Mouse (Mus musculus) heart, postnatal 25 days (tissue): ENCODE measurements around the gene Ubash3a. TPM values are rescaled to one million over a fixed set of nuclear protein-coding genes. Genes with fewer than 3 reads are reported as not detected.

Experiments used
- DNase-seq: peaks from one replicate; pipeline ENCODE4 v3.0.0; 2022; ENCODE audit warnings: low spot score
- intact Hi-C: fragments of 180-260 bp; cut with DNase I; formaldehyde crosslinking; loops from one replicate; pipeline ENCODE4 v1.15.1; 2025
- total RNA-seq, 2 experiments: library from RNA; stranded (reverse); gene quantifications; 2 replicates each; pipeline ENCODE4 v1.2.3; 2021

Ubash3a gene
- total RNA-seq, 2 experiments from 2014 or later: not detected

DNA sequence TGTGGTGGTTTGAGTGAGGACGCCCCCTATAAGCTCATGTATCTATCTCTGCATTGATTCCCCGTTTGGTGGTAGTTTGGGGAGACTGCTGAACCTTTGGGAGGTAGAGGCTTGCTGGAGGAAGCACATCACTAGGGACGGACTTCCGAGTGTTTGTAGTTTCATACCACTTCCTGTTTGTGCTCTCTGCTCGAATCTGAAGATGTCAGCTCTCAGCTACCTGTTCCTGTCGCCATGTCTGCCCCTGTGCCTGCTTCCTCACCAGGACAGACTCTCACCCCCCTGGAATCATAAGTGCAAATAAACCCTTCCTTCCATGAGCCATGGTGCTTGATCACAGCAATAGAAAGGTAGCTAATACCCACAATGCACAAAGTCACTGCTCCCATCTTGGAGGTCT is 67.5 kb downstream of the Ubash3a start:
- no peak for DNase-seq
- intact Hi-C loops: no loop called here

DNA sequence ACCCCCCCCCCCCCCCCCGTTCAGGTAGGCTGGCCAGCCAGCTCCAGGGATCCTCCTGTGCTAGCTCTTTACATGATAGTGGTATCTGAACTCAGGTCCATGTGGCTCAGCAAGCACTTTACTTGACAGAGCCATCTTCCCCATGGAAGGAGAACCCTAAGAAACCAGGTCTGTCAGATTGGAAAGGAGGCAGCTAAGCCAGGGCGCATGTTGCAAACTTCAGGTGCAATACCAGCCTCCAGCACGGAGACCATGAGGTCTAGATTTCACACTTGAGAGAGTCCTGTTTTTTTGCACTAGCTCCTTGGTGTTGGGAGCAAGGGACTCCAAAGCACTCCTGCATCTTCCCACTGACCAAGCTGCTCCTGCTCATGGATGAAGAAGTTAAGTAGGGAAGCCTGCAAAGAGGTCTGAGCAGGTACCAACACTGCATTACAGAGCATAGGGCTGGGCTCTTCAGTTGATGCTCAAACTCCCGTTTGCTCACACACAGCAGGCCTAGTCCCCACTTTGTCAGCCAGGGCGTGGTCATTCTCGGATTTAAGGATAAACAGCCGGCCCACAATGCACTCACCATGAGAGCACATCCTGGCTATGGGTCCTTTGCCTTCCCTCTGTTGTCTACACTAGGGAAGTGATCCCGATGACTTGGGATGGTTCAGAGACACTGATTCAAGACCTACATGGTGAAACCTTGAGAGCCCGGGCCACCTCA is 68.7 kb downstream of the Ubash3a start:
- intact Hi-C loops: no loop called here
- no peak for DNase-seq

DNA sequence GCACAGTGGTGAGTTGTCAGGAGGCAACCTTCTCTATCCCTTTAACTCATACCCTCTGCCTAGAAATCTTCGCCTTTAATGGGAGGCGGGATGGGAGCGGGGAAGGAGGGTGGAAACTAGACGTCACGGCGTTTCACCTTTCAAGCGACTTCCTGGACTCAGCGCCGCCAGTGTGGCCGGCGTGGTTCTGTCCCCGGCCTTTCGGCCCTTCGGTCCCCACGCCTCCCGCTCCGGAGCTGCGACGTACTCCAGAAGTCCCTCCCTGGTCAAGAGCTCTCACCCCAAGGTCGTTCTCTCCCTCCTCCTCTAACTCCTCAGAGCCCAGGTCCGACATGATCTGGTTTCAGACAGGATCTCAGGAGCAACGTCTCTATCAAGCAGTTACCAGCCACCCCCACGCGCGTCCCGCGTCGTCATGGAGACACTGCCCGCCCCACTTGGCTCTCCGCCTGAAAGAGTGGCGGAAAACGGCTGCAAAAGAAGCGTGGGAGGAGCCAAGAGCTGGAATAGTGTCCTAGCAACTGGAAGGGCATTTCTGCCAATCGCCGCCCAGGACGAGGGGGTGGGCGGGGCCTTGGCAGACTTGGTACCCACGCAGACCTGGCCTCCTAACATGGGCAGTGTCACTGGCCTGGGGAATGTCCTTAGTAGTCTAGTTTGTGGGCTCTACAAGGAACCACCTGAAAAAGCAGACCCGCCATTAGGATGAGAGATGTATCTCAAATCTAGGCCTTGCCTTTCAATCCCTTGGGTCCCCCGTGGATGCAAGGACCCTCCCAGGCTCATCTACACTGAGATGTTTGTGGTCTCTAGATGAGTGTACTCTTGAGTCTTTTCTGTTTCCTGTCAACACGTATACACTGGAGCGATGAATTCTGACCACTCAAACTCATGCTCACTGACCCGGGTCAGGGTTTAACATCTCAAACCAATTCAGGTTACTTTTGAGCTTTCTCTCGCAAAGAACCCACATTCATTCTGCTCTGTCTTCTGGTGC is 69.5 kb downstream of the Ubash3a start, which contains the start of gene Rsph1:
Gene Rsph1, minus strand, starts transcription at position 462 of the 997 bp plus-strand sequence.
- DNase-seq: peak; percentile 95
- intact Hi-C loops: no loop called here

DNA sequence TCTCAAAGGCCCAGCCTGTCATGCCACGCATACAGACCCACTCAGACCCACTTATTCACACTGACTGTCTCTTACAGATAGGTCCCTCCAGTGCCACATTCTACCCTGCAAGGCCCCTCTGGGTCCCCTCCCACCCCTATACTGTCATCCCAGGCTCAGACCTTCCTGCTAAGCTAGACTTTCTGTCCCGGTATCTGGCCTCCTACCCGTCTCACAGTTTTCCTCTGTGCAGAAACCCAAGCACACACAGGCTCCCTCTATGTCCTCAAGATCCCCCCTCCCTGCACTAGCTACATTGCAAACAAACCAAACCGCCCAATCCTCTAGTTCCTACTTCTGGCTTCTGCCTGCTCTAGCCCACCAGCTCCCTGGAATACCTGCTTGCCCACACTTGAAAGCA is 70.3 kb downstream of the Ubash3a start:
- intact Hi-C loops: no loop called here

DNA sequence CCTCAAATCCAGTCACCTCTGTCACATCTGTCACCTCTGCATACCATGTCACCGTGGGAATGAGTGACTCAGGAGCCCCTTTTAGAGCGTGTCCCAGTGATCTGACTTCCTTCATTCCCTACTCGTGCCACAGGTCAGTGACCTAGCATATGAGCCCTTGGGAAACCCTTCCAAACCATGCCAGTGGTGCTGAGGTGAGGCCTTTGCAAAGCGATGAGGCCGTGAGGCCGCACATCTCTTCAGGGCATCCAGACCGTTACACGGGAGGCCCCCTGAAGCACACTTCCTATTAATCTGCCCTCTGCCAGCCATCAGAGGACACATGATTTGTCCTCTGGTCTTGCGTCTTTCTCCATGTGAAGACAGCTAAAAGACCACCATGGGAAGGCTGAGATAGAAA is 71.9 kb downstream of the Ubash3a start:
- intact Hi-C loops: no loop called here
- no peak for DNase-seq

More for the DNA sequence above, 70.3 kb downstream of the Ubash3a start:
- DNase-seq: no peak

DNA sequence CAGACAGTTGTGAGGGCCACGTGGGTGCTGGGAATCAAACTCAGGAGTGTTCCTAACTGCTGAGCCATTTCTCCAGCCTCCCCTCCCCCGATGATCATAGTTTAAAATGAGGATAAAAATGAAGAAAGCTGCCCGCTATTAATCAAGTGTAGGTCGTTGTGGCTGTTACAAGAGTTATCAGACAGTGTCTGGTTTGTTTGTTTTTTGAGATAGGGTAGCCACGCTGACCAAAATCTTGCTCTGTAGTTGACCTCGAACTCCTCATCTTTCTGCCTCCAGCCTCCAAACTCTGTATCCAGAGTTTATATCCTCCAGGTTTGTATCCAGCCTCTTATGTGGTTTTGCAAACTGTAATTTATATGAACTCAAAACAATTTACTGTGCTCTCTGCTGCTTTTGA is 72.6 kb downstream of the Ubash3a start:
- intact Hi-C loops: no loop called here
- DNase-seq: no peak

DNA sequence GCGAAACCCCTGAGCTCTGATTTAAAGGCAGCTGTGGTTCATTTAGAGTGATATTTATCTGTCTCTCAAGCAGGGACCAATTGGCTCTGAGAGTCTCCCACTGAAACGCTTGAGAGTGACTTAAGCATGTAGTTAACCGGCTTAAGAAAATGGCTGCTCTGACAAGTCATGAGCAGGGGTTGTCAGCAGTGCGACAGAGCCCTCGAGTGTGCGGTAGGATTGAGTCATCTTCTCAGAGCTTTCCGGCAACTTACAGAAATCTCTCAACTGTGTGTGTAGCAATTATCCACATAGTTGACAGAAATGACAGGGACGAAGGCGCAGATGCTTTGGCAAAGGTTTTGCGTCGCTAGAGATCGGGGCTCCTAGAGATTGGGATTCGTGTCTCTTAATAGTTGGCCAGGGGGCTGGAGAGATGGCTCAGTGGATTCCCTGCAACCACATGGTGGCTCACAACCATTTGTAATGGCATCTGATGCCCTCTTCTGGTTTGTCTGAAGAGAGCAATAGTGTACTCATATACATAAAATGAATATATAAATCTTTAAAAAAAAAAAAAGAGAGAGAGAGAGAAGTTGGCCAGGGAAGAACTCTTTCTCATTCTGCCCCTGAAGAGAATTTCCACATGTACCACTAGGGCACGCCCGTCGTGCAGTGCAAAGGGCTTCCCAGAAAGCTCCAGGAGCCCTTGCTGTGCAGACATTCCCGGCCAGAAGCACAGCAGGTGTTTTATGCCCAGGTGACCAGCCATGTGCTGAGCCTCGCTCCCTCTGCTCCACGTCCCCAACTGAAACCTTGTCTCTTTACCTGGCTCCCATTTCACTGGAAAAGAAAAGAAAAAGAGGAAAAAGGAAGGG is 74.4 kb downstream of the Ubash3a start:
- intact Hi-C loops: loop anchor here (2.0 kb wide), 1 partner anchor 21 kb away; no protein-coding TSS in a partner anchor
- no peak for DNase-seq

DNA sequence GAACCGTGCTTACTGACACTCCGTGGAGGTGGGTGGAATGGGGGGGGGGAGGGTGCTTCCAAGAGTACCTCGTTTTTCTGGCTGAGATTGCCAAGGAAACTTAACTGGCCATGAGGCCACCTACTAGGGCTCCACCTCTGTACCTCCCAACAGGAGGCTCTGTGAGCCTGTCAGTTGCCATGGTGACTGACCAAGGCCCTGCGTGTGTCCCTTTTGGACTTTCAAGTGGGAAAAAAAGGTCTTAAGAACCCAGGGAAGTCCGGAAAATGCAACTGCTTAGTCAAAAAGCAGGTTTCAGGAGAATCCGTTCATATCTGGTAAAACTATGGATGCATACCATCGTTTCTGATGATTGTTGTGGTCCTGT is 75.0 kb downstream of the Ubash3a start:
- DNase-seq: no peak
- intact Hi-C loops: loop anchor here (2.0 kb wide), 1 partner anchor 22 kb away; no protein-coding TSS in a partner anchor

DNA sequence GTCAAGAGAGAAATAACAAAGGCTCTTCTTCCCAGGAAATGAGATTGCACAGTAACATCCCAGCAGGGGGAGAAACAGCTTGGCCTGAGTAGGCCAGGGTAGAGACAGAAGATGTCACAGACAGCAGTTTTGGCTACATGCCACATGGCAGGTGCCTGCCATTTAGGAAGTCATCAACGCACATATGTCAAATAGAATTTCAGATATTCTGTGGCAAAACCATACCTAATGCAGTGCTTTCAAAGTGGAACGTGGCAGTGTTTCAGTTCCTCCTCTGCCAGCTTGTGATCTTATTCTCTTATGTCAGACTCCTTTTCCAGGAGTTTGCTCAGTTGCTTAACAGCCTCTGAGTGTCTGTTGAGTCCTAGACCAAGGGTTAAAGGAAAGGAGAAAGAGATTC is 78.2 kb downstream of the Ubash3a start:
- DNase-seq: no peak
- intact Hi-C loops: no loop called here

DNA sequence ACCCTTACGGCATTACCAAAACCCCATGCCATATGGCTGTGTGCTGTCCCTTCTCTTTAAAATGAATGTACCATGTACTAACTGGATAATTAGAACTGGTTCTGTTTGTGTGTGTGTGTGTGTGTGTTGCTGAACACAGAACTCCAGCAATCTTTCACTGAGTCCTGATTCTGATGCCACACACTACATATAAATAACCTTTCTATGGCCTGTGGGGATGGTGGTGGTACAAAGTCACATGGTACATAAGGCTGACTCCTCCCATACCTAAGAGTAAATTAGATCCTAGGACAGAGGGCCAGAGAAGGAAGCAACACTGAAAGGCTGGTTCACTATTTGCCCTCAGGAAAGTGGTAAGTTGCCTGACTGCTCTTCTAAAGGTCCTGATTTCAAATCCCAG is 78.8 kb downstream of the Ubash3a start, which contains the start of gene Slc37a1:
Gene Slc37a1, plus strand, starts transcription at position 301 of the 400 bp plus-strand sequence.
- intact Hi-C loops: no loop called here

DNA sequence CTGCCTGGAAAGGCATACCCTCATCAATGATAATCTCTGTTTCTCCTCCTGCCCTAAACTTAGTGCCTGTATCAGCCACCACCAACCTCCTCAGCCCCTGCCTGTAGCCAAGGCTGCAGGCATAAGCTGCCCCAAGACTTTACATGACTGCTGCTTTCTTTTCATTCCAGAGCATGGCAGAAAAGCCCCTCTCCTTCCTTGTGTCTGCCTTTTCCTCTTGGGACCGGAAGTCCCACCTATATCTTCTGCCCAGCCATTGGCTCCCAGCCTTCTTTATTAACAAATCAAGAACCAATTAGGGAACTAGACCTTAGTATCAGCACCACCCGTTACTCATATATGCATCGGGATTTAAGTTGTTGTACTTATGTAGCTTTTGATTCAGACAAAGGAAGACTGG is 79.5 kb downstream of the Ubash3a start:
- no peak for DNase-seq
- intact Hi-C loops: no loop called here

More for the DNA sequence above, 78.8 kb downstream of the Ubash3a start, which contains the start of gene Slc37a1:
- DNase-seq: no peak

DNA sequence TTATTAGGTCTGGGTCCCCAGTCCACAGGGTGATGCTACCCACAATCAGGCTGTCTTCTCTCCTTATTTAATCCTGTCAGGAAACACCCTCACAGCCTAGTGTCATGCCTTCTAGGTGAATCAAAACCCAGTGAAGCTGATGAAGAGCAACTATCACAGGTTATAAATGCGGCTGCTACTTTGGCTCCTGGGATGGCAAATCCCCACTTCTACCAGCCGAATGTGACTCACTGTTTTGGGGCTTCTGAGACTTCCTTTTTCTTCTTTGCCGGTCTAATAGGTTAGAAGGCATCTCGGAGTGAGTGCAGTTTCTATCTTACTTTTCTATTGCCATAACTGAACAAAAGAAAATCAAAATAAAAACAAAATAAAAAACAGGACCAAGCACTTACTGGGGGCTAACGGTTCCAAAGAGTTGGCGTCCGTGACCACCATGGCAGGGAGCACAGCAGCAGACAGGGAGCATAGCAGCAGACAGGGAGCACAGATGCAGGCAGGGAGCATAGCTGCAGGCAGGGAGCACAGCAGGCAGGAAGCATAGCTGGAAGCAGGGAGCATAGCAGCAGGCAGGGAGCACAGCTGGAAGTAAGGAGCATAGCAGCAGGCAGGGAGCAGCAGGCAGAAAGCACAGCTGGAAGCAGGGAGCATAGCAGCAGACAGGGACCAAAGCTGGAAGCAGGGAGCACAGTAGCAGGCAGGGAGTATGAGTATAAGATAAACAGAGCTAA is 81.5 kb downstream of the Ubash3a start:
- intact Hi-C loops: no loop called here
- DNase-seq: no peak

DNA sequence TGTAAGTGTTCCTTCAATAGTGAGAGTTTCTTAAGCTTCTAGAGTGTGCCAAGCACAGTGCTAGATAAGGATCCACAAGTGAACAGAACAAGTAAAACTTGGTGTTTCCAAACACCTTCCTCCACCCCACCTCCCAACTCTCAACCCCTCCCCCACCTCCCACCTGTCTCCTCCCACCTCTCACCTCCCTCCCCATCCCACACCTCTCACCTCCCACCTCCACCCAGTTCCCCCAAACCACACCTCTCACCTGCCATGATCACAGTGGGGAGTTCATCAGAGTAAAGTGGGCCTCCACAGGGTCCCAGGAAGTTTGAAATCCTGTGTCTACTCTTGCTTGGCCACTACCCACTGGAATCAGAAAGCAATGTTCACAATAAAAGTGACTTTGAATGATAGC is 82.6 kb downstream of the Ubash3a start:
- intact Hi-C loops: no loop called here

DNA sequence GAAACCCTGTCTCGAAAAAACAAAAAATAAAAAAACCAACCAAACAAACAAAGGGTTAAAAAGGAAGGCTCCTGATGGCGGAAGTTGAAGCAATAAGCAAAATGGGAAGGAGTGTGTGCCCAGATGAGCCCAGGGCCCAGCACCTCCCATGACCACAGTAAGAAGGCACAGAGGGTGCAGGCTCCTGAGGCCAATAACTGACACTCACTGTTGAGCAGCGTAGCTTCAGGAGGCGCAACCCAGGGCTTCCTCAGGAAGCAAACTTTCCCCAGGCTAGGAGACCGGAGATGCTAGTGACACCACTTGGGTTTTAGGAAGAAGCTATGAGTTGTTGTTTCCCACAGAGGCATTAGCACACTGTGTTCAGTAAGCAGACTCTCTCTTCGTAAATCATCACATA is 83.2 kb downstream of the Ubash3a start:
- intact Hi-C loops: no loop called here
- no peak for DNase-seq

More for the DNA sequence above, 82.6 kb downstream of the Ubash3a start:
- DNase-seq: no peak

DNA sequence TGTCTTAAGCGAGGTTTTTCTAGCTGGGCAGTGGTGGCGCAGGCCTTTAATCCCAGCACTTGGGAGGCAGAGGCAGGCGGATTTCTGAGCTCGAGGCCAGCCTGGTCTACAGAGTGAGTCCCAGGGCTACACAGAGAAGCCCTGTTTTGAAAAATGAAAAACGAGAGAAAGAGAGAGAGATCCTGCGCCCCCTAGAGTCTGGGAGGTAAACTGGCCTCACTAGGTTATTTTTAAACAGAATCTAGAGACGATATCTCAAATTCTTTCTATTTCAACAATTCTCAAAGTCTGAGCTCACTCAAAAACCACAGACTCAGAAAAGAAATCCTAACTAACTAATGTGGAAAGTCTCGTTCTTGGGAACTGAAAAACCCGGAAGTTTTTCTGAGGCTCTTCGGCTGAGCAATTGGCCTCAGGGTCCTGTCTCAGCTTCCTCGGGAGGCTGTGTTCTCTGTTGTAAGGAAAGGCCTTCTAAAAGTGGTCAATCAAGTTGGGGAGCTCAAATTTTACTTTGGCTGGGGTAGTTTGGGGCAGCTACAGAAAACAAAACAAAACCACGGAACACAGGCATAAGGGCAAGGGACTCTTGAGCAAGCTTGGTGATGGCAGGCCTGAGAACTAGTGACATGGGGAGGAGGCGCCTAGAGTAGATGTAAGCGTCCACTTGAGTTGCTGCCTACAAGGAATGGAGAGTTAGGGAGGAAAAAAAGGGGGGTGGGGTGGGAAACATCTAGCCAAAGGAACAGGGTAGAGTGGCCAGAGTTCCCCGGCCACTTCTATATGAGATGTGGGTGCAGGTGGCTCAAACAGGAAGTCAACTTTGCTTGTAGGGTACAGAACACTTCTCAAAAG is 86.9 kb downstream of the Ubash3a start:
- DNase-seq: no peak

DNA sequence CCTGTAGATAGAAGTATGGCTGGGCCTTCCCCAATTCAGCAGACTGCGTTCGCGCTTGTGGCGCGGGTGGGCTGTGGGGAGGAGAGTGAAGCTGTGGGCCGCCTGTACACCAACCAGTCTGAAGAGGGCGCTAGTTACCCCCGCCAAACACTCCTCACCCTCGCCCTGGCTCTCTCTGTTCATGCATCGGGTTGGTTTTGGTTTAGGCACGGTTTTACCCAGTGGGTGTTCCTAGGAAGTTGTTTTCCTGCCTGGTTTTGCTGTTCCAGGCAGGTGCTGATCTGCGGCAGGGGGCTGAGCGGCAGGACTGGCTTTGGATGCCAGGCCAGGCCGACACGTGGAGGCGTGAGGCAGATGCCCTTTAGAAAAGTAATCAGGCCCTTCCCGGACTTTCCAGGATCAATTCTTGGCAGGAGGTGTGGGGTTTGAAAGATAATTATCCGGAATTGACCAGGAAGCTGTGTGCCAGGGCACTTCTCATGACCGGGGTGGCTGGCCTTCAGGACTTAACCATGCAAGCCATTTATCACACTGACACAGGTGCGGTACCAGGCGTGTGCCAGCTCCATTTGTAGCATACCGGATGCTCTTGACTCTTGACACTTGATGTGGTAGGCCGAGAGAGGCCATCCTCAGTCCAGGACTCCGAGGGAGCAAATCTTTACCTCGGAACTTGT is 87.7 kb downstream of the Ubash3a start:
- intact Hi-C loops: no loop called here
- DNase-seq: no peak

More for the DNA sequence above, 86.9 kb downstream of the Ubash3a start:
- intact Hi-C loops: no loop called here

DNA sequence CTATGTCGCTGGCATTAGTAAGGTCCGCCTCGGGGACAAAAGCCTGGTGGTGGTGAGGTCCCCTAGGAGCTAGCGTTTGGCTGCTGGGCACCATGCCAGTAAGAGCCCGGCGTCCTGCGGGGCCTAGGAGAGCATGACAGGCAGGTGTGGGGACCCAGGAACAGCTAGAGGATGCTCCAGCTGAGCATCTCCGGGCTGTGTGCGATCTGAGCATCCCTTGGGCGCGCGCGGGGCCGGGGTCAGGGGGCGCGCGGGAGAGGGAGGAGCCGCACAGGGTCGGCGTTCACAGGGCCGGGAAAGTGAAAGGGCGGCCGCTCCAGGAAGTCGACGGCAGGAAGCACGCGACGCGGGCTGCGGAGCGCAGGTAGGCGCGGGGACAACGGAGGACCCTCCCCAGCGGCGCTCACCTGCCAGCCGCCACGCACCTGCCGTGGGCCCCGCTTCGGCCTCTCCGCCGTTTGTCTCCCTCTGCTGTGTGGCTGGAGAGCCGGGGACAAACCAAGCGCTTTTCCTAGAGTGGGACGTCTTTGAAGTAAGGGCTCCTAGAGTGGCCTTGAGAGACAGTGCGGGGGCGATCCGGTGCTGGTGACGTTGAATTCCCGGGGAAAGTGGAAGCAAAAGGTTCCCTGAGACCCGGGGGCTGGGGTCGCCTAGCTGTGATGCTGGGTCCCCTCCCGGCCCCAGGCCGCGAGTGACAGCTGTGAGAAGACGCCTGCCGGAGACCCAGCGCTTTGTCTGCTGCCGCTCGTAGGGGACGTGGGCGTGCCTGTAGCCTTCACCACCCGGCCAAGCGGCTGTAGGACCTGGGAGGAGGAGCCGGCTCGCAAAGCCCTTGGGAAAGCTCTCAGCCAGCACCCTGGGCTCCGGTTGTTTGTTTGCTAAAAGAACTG is 88.5 kb downstream of the Ubash3a start:
- peak; percentile 66 for DNase-seq
- intact Hi-C loops: no loop called here
